Mouse (Mus musculus): ENCODE measurements around the gene Olfr1098. TPM values are rescaled to one million over a fixed set of nuclear protein-coding genes. Genes with fewer than 3 reads are reported as not detected.

Olfr1098 gene
- not detected for total RNA-seq (2021)
- long read RNA-seq, experiment 1, result 0 reads
- long read RNA-seq, experiment 2, result 0 reads

DNA sequence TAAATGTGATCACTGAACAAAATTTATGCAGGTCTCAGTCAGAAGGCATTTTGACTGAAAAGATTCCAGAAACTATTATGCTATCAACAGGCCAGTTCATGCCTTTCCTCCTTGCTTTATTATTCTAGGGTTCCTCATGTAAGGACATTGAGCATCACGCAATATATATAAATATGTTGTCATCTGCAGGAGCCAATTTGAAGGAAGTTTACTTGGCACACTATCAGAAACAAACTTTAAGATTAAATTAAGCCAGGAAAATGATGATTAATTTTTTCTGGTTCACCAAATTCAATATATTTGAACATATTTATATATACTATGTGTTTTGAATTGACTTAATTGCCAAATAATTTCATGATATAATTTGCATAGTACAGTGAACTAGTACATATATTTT, at the start of gene Olfr1098:
Gene Olfr1098, minus strand, starts transcription at position 101 of the 400 bp plus-strand sequence.
- DNase-seq, result no peak

GRCm38 (mm10) chr2:86960593-86960992, 36.2 kb upstream of the Olfr1098 start, which contains the start of gene Olfr1099:
Gene Olfr1099, minus strand, starts transcription at chr2:86960693.
- no peak for DNase-seq

DNA sequence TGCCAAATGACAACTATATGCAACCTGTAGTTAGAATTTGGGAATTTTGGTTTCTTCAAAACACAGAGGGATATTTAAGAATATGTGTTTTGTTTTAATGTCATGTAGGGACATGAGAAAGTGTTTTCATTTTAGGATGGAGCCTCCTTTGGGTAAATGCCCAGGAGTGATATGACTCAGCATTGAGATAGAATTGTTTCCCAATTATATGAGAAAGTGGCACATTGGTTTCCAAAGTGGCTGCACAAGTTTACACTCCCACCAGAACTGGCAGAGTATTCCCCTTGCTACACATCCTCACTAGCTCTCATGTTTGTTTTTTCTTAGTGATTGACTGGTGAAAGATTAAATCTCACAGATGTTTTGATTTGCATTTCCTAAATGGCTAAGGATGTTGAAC, 2.2 kb upstream of the Olfr1098 start:
- no peak for DNase-seq

DNA sequence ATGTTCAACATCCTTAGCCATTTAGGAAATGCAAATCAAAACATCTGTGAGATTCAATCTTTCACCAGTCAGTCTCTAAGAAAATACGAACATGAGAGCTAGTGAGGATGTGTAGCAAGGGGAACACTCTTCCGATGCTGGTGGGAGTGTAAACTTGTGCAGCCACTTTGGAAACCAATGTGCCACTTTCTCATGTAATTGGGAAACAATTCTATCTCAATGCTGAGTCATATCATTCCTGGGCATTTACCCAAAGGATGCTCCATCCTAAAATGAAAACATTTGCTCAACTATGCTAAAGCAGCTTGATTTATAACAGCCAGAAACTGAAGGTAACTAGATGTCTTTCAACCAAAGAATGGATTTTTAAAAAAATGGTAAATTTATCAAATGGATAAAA, 18.7 kb downstream of the Olfr1098 start:
- no peak for DNase-seq

- DNase-seq, result no peak
Measured at GRCm38 (mm10) chr2:86892116-86892515, 32.2 kb downstream of the Olfr1098 start, which contains the start of gene Olfr1097. Gene Olfr1097, minus strand, starts transcription at chr2:86892216.

DNA sequence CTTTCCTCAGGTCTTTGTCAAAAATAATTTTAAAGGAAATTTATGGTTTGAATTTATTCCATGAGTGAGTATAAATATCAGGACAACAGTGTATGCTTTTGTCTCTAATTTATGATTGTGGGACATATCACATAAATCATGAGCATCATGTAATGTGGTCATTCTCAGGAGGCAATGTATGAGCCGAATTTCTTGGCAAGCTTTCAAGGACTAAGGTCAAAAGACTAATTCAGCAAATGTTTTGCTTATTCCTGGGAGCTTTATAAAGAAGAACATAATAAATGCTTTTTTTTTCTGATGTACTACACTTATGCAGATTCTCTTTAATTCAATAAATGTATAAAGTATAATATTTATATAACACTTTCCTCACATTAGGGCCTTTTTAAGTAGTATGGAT, 49.6 kb downstream of the Olfr1098 start, which contains the start of gene Gm13723:
Gene Gm13723, minus strand, starts transcription at position 101 of the 400 bp plus-strand sequence.
- DNase-seq, result peak in 1 of 2 experiments; percentile 0

Other genes with a start within 250 kb of the Olfr1098 start
- gene Olfr1086, start 244.5 kb downstream of the Olfr1098 start, total RNA-seq (2021), result not detected
- gene Olfr1087, start 226.2 kb downstream of the Olfr1098 start, total RNA-seq (2021), result not detected
- gene Olfr1089, start 190.8 kb downstream of the Olfr1098 start, total RNA-seq (2021), result not detected
- gene Olfr1090, start 165.6 kb downstream of the Olfr1098 start, total RNA-seq (2021), result not detected
- not detected for gene Olfr1093, start 142.1 kb downstream of the Olfr1098 start, total RNA-seq (2021)
- gene Olfr141, start 114.5 kb downstream of the Olfr1098 start, total RNA-seq (2021), result not detected
- not detected for gene Olfr1094, start 99.9 kb downstream of the Olfr1098 start, total RNA-seq (2021)
- gene Olfr1095, start 72.8 kb downstream of the Olfr1098 start, total RNA-seq (2021), result not detected
- not detected for gene Gm13723, start 49.7 kb downstream of the Olfr1098 start, total RNA-seq (2021)
- gene Olfr1097, start 32.3 kb downstream of the Olfr1098 start, total RNA-seq (2021), result not detected
- not detected for gene Olfr1099, start 36.1 kb upstream of the Olfr1098 start, total RNA-seq (2021)
- gene Olfr1100, start 55.4 kb upstream of the Olfr1098 start, total RNA-seq (2021), result not detected
- not detected for gene Olfr1101, start 66.7 kb upstream of the Olfr1098 start, total RNA-seq (2021)
- gene Olfr1102, start 73.9 kb upstream of the Olfr1098 start, total RNA-seq (2021), result not detected
- gene Olfr1104, start 102.5 kb upstream of the Olfr1098 start, total RNA-seq (2021), result not detected
- gene Olfr1105, start 112.0 kb upstream of the Olfr1098 start, total RNA-seq (2021), result not detected
- gene Olfr1106, start 127.7 kb upstream of the Olfr1098 start, total RNA-seq (2021), result not detected
- not detected for gene Olfr1107, start 151.3 kb upstream of the Olfr1098 start, total RNA-seq (2021)
- gene Olfr1109, start 171.5 kb upstream of the Olfr1098 start, total RNA-seq (2021), result not detected
- gene Olfr259, start 190.0 kb upstream of the Olfr1098 start, total RNA-seq (2021), result not detected
- gene Olfr1110, start 215.8 kb upstream of the Olfr1098 start, total RNA-seq (2021), result not detected
- not detected for gene Olfr1111, start 228.1 kb upstream of the Olfr1098 start, total RNA-seq (2021)

All from adrenal gland, postnatal 36 days (tissue).